Mouse (Mus musculus): ENCODE measurements around the gene Zfp423. TPM values are rescaled to one million over a fixed set of nuclear protein-coding genes. Genes with fewer than 3 reads are reported as not detected.
"Not testable (repeated sequence)": the region's sequence is repeated elsewhere in the genome, so short reads cannot be mapped to it uniquely, and the experiment has no call there.

Zfp423 gene
- polyA plus RNA-seq, 1 experiment from 2014 or later: 5.8 TPM

DNA sequence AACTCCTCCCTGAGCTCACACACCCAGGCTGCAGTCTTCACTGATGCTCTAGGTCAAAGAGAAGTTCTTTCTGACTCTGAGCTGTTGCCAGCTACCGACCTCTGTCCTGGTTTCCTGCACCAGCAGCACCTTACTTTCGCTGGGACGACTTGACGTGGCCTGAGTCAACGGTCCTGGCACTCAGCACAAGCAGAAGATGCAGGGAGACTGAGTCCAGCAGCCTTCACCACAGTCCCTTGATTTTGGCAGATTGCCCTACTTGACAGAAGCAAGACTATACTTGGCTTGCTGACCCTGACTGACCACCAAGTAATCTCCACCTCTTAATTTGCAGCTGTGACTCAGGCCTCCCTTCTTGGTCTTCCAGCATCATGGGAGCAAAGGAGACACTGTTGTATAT lies 110.6 kb downstream of the Zfp423 start:
- H3K4me1 ChIP-seq (replicated peaks; ENCODE audit: control insufficient read depth, insufficient read depth, low read length): no peaks in the 10 kb centered on the region
- no peak for DNase-seq (ENCODE audit: low spot score)
- H3K9me3 ChIP-seq (ENCODE audit: control insufficient read depth, low read length): no peaks in the 10 kb centered on the region
- no peak overlapping the region for H3K4me3 ChIP-seq (ENCODE audit: low read depth, low read length)
- no peak overlapping the region for H3K4me2 ChIP-seq
- no peak for ATAC-seq (replicated peaks; ENCODE audit: low FRiP score)
- no peak overlapping the region for H3K27ac ChIP-seq (ENCODE audit: low read depth, low read length)
- H3K27me3 ChIP-seq (replicated peaks; ENCODE audit: control insufficient read depth, insufficient read depth, low read length): no peaks in the 10 kb centered on the region
- H3K36me3 ChIP-seq (ENCODE audit: control insufficient read depth, insufficient read depth, low read length): no peaks in the 10 kb centered on the region
- 79% methylated on average over 5 of the region's 5 CpGs for WGBS
- no peak overlapping the region for H3K9ac ChIP-seq (ENCODE audit: low read depth, low read length)

GRCm38 (mm10) chr8:87847796-87848195 lies 111.6 kb downstream of the Zfp423 start:
- WGBS: 82% methylated on average over 6 of the region's 6 CpGs

DNA sequence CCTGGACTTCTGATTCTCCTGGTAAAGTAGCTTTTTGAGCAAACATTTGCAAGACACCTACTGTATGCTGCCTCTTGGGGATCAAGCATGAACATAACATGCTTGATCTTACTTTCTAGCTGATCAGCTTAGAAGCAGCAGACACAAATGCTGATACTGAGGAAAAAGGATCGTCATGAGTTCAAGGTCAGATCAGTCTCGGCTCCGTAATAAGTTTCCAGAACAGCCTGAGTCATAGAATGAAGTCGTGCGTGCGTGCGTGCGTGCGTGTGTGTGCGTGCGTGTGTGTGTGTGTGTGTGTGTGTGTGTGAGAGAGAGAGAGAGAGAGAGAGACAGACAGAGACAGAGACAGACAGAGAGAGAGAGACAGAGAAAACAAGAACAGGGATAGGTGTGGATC lies 117.3 kb downstream of the Zfp423 start:
- ATAC-seq (replicated peaks; ENCODE audit: low FRiP score); H3K4me3 ChIP-seq (ENCODE audit: low read depth, low read length); DNase-seq (ENCODE audit: low spot score); H3K27me3 ChIP-seq (replicated peaks; ENCODE audit: control insufficient read depth, insufficient read depth, low read length); H3K36me3 ChIP-seq (ENCODE audit: control insufficient read depth, insufficient read depth, low read length); H3K4me2 ChIP-seq; H3K9ac ChIP-seq (ENCODE audit: low read depth, low read length); H3K9me3 ChIP-seq (ENCODE audit: control insufficient read depth, low read length); H3K4me1 ChIP-seq (replicated peaks; ENCODE audit: control insufficient read depth, insufficient read depth, low read length); H3K27ac ChIP-seq (ENCODE audit: low read depth, low read length): not testable (repeated sequence)
- 81% methylated on average over 11 of the region's 11 CpGs for WGBS

More at GRCm38 (mm10) chr8:87847796-87848195, 111.6 kb downstream of the Zfp423 start:
- Histone ChIP-seq H3K4me3 (ENCODE audit: low read depth, low read length) (no peak overlapping the region), H3K4me2 (no peak overlapping the region), H3K36me3 (ENCODE audit: control insufficient read depth, insufficient read depth, low read length) (no peaks in the 10 kb centered on the region), H3K9ac (ENCODE audit: low read depth, low read length) (no peak overlapping the region), H3K27me3 (replicated peaks; ENCODE audit: control insufficient read depth, insufficient read depth, low read length) (no peaks in the 10 kb centered on the region), H3K9me3 (ENCODE audit: control insufficient read depth, low read length) (no peaks in the 10 kb centered on the region), H3K4me1 (replicated peaks; ENCODE audit: control insufficient read depth, insufficient read depth, low read length) (no peaks in the 10 kb centered on the region), H3K27ac (ENCODE audit: low read depth, low read length) (no peak overlapping the region)
- ATAC-seq (replicated peaks; ENCODE audit: low FRiP score) (no peak), DNase-seq (ENCODE audit: low spot score) (no peak)

- Histone ChIP-seq H3K9ac (ENCODE audit: low read depth, low read length) (no peak overlapping the region), H3K4me2 (no peak overlapping the region), H3K27me3 (replicated peaks; ENCODE audit: control insufficient read depth, insufficient read depth, low read length) (peaks cover 3% of the 10 kb centered on the region; the same call in 1 of the 2 replicates), H3K27ac (ENCODE audit: low read depth, low read length) (no peak overlapping the region), H3K4me1 (replicated peaks; ENCODE audit: control insufficient read depth, insufficient read depth, low read length) (peaks cover 17% of the 10 kb centered on the region), H3K9me3 (ENCODE audit: control insufficient read depth, low read length) (no peaks in the 10 kb centered on the region), H3K36me3 (ENCODE audit: control insufficient read depth, insufficient read depth, low read length) (no peaks in the 10 kb centered on the region), H3K4me3 (ENCODE audit: low read depth, low read length) (no peak overlapping the region)
- no peak for DNase-seq (ENCODE audit: low spot score)
- WGBS: 52% methylated on average over 6 of the region's 6 CpGs
- no peak for ATAC-seq (replicated peaks; ENCODE audit: low FRiP score)
These were observed 122.1 kb downstream of the Zfp423 start for GRCm38 (mm10) chr8:87837266-87837665.

DNA sequence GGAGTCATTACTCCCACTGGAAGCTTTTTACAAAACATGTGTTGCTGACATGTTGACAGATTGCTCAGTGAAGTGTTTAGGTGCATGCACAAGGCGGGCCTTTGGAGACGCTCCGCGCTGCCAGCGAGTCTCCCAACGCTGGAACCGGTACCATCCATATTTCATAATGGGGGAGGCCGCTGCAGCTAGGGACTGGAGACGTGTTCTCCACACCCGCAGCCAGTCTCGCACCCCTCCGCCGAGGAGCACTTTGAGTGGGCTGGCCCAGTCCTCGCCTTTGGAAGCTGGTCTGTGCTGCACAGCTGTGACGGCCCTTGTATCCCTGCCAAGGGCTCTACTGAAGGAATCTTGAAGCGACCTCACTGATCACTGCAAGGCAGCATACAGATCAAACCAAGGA lies 122.5 kb downstream of the Zfp423 start:
- Histone ChIP-seq H3K9me3 (ENCODE audit: control insufficient read depth, low read length) (no peaks in the 10 kb centered on the region), H3K4me1 (replicated peaks; ENCODE audit: control insufficient read depth, insufficient read depth, low read length) (peaks cover 20% of the 10 kb centered on the region), H3K27me3 (replicated peaks; ENCODE audit: control insufficient read depth, insufficient read depth, low read length) (peaks cover 3% of the 10 kb centered on the region; the same call in 1 of the 2 replicates), H3K4me3 (ENCODE audit: low read depth, low read length) (no peak overlapping the region), H3K36me3 (ENCODE audit: control insufficient read depth, insufficient read depth, low read length) (no peaks in the 10 kb centered on the region), H3K4me2 (no peak overlapping the region), H3K27ac (ENCODE audit: low read depth, low read length) (no peak overlapping the region), H3K9ac (ENCODE audit: low read depth, low read length) (no peak overlapping the region)
- DNase-seq (ENCODE audit: low spot score): no peak
- no peak for ATAC-seq (replicated peaks; ENCODE audit: low FRiP score)
- WGBS: 52% methylated on average over 16 of the region's 16 CpGs

- Histone ChIP-seq H3K4me2 (no peak overlapping the region), H3K9me3 (ENCODE audit: control insufficient read depth, low read length) (no peaks in the 10 kb centered on the region), H3K9ac (ENCODE audit: low read depth, low read length) (no peak overlapping the region), H3K27me3 (replicated peaks; ENCODE audit: control insufficient read depth, insufficient read depth, low read length) (peaks cover 3% of the 10 kb centered on the region; the same call in 1 of the 2 replicates), H3K36me3 (ENCODE audit: control insufficient read depth, insufficient read depth, low read length) (no peaks in the 10 kb centered on the region), H3K27ac (ENCODE audit: low read depth, low read length) (no peak overlapping the region), H3K4me1 (replicated peaks; ENCODE audit: control insufficient read depth, insufficient read depth, low read length) (peaks cover 26% of the 10 kb centered on the region), H3K4me3 (ENCODE audit: low read depth, low read length) (no peak overlapping the region)
- no peak for DNase-seq (ENCODE audit: low spot score)
- no peak for ATAC-seq (replicated peaks; ENCODE audit: low FRiP score)
- 23% methylated on average over 7 of the region's 7 CpGs for WGBS
These were observed 123.5 kb downstream of the Zfp423 start for GRCm38 (mm10) chr8:87835924-87836323.

GRCm38 (mm10) chr8:87835411-87835821 lies 124.0 kb downstream of the Zfp423 start:
- no peak overlapping the region for H3K27ac ChIP-seq (ENCODE audit: low read depth, low read length)
- H3K9me3 ChIP-seq (ENCODE audit: control insufficient read depth, low read length): no peaks in the 10 kb centered on the region
- WGBS: 15% methylated on average over 11 of the region's 11 CpGs
- no peaks in the 10 kb centered on the region for H3K36me3 ChIP-seq (ENCODE audit: control insufficient read depth, insufficient read depth, low read length)
- no peak overlapping the region for H3K4me3 ChIP-seq (ENCODE audit: low read depth, low read length)
- peaks cover 26% of the 10 kb centered on the region for H3K4me1 ChIP-seq (replicated peaks; ENCODE audit: control insufficient read depth, insufficient read depth, low read length)
- no peak overlapping the region for H3K9ac ChIP-seq (ENCODE audit: low read depth, low read length)
- H3K4me2 ChIP-seq: no peak overlapping the region
- H3K27me3 ChIP-seq (replicated peaks; ENCODE audit: control insufficient read depth, insufficient read depth, low read length): peaks cover 3% of the 10 kb centered on the region; the same call in 1 of the 2 replicates
- DNase-seq (ENCODE audit: low spot score): no peak
- no peak for ATAC-seq (replicated peaks; ENCODE audit: low FRiP score)

- H3K27me3 ChIP-seq (replicated peaks; ENCODE audit: control insufficient read depth, insufficient read depth, low read length): peaks cover 3% of the 10 kb centered on the region; the same call in 1 of the 2 replicates
- peaks cover 26% of the 10 kb centered on the region for H3K4me1 ChIP-seq (replicated peaks; ENCODE audit: control insufficient read depth, insufficient read depth, low read length)
- no peak for DNase-seq (ENCODE audit: low spot score)
- no peak overlapping the region for H3K4me2 ChIP-seq
- H3K36me3 ChIP-seq (ENCODE audit: control insufficient read depth, insufficient read depth, low read length): no peaks in the 10 kb centered on the region
- no peak overlapping the region for H3K4me3 ChIP-seq (ENCODE audit: low read depth, low read length)
- H3K9ac ChIP-seq (ENCODE audit: low read depth, low read length): no peak overlapping the region
- H3K9me3 ChIP-seq (ENCODE audit: control insufficient read depth, low read length): no peaks in the 10 kb centered on the region
- no peak for ATAC-seq (replicated peaks; ENCODE audit: low FRiP score)
- H3K27ac ChIP-seq (ENCODE audit: low read depth, low read length): no peak overlapping the region
- 32% methylated on average over 5 of the region's 5 CpGs for WGBS
These were observed 124.7 kb downstream of the Zfp423 start for GRCm38 (mm10) chr8:87834656-87835055.

DNA sequence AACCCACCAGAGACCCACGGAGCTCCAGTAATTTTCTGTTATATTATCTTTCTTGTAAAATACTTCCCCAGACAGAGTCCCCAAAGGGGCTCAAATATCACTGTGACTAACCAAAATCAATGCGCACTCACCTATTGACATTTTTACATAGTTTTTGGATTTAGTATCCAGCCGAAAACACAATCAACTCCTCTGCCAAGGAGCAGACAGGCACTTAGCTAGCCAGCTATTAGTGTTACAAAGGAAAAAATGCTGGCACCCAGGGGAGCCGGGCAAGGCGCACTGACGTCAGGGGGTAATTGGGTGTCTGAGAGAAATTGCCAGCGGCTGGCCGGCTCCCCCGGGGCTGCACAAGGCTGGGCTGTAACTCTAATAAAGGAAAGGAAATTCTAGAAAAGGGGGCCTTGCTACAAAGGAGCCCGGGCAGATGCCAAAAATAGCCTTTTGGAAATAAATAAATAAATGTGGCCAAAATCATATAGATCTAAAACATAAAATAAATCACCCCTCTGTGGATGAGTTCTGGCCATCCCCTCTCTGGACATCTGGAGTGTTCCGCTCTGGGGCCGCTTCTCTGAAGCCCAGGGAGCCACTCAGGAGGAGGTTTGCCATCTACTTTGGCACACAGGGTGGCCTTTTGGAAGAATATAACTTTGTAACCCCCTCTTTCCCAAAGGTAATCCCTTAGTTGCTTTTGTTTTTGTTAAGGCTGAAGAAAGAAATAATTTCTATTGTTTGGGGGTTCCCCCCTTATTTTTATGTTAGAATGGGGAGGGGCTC lies 125.4 kb downstream of the Zfp423 start:
- H3K27ac ChIP-seq (ENCODE audit: low read depth, low read length): no peak overlapping the region
- H3K4me3 ChIP-seq (ENCODE audit: low read depth, low read length): no peak overlapping the region
- peaks cover 3% of the 10 kb centered on the region; the same call in 1 of the 2 replicates for H3K27me3 ChIP-seq (replicated peaks; ENCODE audit: control insufficient read depth, insufficient read depth, low read length)
- no peak overlapping the region for H3K4me2 ChIP-seq
- H3K9me3 ChIP-seq (ENCODE audit: control insufficient read depth, low read length): no peaks in the 10 kb centered on the region
- no peak overlapping the region for H3K9ac ChIP-seq (ENCODE audit: low read depth, low read length)
- 50% methylated on average over 12 of the region's 12 CpGs for WGBS
- no peak for DNase-seq (ENCODE audit: low spot score)
- H3K36me3 ChIP-seq (ENCODE audit: control insufficient read depth, insufficient read depth, low read length): no peaks in the 10 kb centered on the region
- no peak for ATAC-seq (replicated peaks; ENCODE audit: low FRiP score)
- peaks cover 26% of the 10 kb centered on the region for H3K4me1 ChIP-seq (replicated peaks; ENCODE audit: control insufficient read depth, insufficient read depth, low read length)

Measured in liver, embryonic 11.5 days (tissue).